Mouse (Mus musculus): ENCODE measurements around the gene Tet2.

- TF ChIP-seq CTCF (IDR thresholded peaks at IDR 0.05; ENCODE audit: borderline replicate concordance, insufficient read depth, low read length) (no peak), POLR2A (IDR thresholded peaks at IDR 0.05; ENCODE audit: low read depth, low read length) (no peak)
Observed at GRCm38 (mm10) chr3:133473781-133474180, 71.2 kb downstream of the Tet2 start.

Data from embryonic fibroblast, embryonic 13.5 days (primary cell).